Mouse (Mus musculus): ENCODE results near the gene Gm13272.
"Not testable (repeated sequence)": the region's sequence is repeated elsewhere in the genome, so short reads cannot be mapped to it uniquely, and the experiment has no call there.

GRCm38 (mm10) chr4:88793936-88794675, 14.5 kb downstream of the Gm13272 start, which contains the start of gene Gm13275:
- not testable (repeated sequence) for TF ChIP-seq POLR2A (IDR thresholded peaks at IDR 0.05; ENCODE audit: insufficient read length, low read depth); TCF3 (IDR thresholded peaks at IDR 0.05; ENCODE audit: insufficient read length, low read depth); E2F4 (IDR thresholded peaks at IDR 0.05; ENCODE audit: insufficient read depth); MYOG (IDR thresholded peaks at IDR 0.05; ENCODE audit: control insufficient read depth in 1 of 3, insufficient read depth in 1 of 3, insufficient read length in 2 of 3, low read depth in 2 of 3); TCF12 (IDR thresholded peaks at IDR 0.05; ENCODE audit: insufficient read depth, poor library complexity, severe bottlenecking); USF1 (IDR thresholded peaks at IDR 0.05; ENCODE audit: low read depth); MAX (IDR thresholded peaks at IDR 0.05; ENCODE audit: low read depth); MYOD1 (IDR thresholded peaks at IDR 0.05; ENCODE audit: control insufficient read depth in 1 of 3, insufficient read length in 2 of 3, low read depth in 2 of 3); CEBPB (IDR thresholded peaks at IDR 0.05; ENCODE audit: insufficient read depth, poor library complexity, severe bottlenecking); REST (IDR thresholded peaks at IDR 0.05; ENCODE audit: insufficient read depth, insufficient read length); SRF (IDR thresholded peaks at IDR 0.05; ENCODE audit: control insufficient read depth, insufficient read length, low read depth); POLR2AphosphoS2 (IDR thresholded peaks at IDR 0.05; ENCODE audit: insufficient read length, low read depth)

Measured in myocyte (in vitro differentiated cells).